Mouse (Mus musculus) layer of hippocampus, postnatal 36 days (tissue): ENCODE measurements around the gene Pld6. TPM values are rescaled to one million over a fixed set of nuclear protein-coding genes. Genes with fewer than 3 reads are reported as not detected.
A peak's percentile ranks its signal among the peaks of the same experiment; 100 is the strongest.

Experiments
- DNase-seq, 2 experiments: peaks; one replicate each; pipeline ENCODE4 v3.0.0; 2022
- total RNA-seq, 2 experiments: library from RNA; stranded (reverse); gene quantifications; 2 replicates each; pipeline ENCODE4 v1.2.3; 2021

Gene Pld6
- total RNA-seq, 2 experiments from 2014 or later, result 0.20 to 0.28 TPM

- no peak for DNase-seq
These were observed 3.9 kb downstream of the Pld6 start for GRCm38 (mm10) chr11:59783591-59783990.

DNA sequence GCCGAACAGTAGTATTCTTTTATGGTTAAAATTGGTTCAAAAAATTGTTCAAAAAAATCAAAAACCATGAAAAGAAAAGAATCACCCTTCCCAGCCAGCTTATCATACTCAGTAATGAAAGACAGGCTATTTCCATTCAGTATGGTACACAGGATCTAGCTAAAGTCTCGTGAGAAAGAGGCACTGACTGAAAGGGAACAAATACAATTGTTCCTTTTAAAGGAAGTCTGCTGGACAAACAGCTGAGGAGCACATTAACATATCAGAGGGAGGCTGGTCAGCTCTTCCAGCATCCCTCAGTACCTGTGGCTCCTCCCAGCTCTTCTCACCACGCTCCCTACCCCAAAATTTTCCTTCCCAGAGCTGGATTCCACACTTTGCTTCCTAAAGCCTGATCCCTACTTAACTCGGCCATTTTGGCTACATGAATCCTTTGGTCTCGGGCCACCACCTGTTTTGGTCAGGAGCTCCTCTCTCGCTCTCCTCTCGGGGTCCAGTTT is 5.3 kb downstream of the Pld6 start:
- no peak for DNase-seq

GRCm38 (mm10) chr11:59780241-59780640 is 7.2 kb downstream of the Pld6 start:
- no peak for DNase-seq

DNA sequence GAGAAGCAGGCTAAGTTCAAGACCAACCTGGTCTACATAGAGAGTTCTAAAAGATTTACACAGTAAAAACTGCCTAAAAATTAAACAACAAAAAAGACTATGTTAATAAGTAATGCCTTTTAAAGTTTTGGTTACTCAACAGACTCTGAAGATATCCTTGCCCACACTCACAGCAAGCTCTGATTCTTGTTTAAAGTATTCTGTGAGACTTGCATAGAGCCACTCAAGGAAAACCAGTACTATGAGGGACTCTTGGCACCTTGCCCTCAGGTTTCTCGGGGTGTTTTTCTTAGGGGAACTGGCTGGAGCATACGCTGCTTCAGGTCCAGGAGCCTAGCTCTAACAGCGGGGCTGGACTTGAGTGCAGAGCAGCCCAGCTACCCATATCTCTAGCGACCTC is 8.0 kb downstream of the Pld6 start:
- no peak for DNase-seq

GRCm38 (mm10) chr11:59778874-59779223 is 8.6 kb downstream of the Pld6 start:
- no peak for DNase-seq

- peak; percentile 52 to 63 for DNase-seq
These were observed 9.1 kb downstream of the Pld6 start for GRCm38 (mm10) chr11:59778181-59778873.

DNA sequence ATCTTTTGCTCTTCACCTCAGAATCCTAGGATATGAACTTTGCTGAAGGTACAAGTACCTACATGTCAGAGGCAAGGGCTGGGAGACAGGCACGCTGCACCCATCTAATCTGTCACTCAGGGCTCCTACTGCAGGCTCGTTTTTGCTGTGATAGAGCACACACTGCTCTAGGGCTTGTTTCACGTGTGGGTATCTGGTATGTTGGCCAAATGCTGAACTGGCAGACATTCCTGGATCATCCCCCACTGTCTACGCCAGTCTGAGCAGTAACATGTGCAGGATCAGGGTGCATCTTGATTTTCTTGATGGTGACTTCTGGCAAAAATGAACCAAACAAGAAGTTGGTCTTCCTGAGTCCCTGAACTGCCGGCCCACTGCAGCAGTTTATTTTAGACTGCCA is 10.2 kb downstream of the Pld6 start:
- peak in 1 of 2 experiments; percentile 41 for DNase-seq

DNA sequence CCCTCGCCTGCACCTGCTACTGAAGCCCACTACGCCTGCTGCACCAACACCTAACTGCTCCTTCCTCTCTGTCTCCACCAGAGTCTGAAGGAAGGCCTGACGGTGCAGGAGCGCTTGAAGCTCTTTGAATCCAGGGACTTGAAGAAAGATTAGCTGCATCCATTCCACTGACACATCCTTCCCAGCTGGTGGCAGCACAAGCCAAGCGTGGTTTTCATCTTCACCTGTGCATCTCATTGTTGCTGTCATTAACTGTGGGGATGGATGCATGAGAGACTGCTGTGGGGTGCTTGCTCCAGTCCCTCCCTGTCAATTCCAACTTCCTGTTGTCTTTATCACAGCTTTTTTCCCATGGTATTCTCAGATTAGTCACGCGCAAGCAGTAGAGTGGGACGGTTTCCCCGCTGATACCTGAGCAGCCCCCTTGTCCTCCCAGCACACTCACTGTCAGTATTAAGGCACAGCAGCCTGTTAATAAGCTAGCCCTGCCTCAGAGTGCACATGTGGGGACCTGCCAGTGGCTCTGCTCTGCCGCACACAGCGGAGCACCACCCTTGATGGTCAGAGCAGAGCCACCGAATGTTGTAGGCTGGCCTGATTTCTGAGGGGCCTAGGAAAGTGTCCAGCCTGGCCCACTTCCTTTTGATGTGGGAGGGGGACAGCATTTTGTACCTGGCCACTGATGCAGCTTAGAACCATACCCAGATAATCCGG is 11.9 kb downstream of the Pld6 start:
- no peak for DNase-seq

DNA sequence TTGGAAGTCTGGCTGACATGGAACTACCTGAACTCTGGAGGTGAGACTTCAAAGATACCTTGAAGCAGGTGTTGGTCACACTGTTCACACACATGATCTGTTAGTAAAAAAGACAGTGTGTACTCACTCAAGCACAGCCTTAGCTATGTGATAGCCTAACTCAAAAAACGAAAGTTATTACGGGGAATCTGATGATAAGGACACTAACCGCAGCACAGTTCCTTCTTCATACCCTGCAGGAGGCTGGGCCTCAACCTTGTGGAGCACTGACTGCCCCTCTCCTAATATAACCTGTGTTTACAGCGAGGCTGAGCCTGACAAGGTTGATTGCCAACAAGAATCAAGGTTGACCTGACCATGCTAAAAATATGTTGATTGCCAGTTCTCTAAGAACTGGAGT is 12.9 kb downstream of the Pld6 start:
- DNase-seq, result no peak

- DNase-seq, result no peak
These were observed 14.5 kb downstream of the Pld6 start for GRCm38 (mm10) chr11:59772902-59773301.

GRCm38 (mm10) chr11:59772291-59772690 is 15.2 kb downstream of the Pld6 start:
- no peak for DNase-seq

DNA sequence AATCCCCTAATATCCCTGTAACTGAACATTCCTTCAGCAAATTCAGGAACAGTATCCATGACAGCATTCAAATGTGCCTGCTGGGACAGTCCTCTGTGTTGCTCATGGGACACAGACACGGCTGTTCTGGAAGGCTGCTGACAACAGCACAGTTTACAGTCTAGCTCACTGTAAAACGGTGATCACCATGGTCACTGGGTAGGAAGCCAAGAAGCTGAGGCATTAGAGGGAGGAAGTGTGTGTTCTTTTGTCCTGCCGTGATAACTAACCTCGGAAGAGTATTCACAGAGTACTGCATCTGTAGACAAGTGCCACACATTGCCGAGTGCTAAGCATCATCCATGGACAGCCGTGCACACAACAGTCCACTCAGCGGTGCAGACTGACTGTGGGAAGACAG is 16.7 kb downstream of the Pld6 start:
- no peak for DNase-seq

DNA sequence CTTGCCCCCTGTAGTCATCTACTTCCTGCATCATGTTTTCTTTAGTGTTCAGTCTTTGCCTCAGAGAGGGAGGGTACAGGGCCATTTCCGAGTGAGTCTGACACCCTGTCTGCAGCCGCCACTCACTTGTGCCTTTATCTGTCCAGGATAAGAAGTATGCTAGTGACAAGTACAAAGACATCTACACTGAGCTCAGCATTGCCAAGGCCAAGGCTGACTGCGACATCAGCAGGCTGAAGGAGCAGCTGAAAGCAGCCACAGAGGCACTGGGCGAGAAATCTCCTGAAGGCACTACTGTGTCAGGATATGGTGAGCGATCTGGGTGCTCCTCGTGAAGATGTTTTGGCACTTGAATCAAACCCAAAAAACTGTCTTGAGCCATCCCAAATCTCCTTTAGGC is 17.7 kb downstream of the Pld6 start:
- DNase-seq, result no peak

- DNase-seq, result no peak
These were observed 18.1 kb downstream of the Pld6 start for GRCm38 (mm10) chr11:59769307-59769706.

- DNase-seq, result no peak
These were observed 26.6 kb downstream of the Pld6 start for GRCm38 (mm10) chr11:59760796-59761195.

DNA sequence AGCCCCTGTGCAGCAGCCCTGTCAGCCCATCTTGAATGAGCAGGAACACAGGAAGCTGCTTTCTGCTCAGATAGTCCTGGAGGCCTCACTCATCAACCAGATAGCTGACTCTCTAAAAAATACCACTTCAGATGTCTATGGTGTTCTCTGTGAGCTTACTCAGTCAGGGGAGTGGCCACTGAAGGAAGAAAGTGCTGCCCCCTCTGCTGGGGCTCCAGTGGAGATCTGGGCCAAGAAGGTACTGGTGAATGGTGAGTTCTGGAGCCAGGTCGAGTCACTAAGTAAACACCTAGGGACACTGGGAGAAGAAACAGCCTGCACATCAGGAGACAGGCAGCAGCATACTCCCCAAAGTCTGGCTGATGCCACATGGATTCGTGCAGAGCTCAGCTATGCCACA is 27.8 kb downstream of the Pld6 start:
- no peak for DNase-seq

DNA sequence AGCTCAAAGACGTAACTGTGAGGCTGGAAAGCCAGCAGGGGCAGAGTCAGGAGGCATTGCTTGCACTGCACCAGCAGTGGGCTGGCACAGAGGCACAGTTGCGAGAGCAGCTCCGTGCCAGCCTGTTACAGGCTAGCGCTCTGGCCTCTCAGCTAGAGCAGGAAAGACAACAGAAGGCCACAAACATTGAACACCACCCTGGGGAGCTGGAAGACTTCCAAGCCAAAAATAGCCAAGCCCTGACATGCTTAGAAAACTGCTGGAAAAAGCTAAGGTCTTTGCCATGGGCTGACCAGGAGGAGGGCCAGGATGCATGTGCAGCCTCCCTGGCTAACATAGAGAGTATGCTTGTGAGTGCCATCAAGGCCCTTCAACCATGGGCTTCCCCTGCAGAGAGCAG is 28.3 kb downstream of the Pld6 start:
- peak; percentile 48 to 65 for DNase-seq

DNA sequence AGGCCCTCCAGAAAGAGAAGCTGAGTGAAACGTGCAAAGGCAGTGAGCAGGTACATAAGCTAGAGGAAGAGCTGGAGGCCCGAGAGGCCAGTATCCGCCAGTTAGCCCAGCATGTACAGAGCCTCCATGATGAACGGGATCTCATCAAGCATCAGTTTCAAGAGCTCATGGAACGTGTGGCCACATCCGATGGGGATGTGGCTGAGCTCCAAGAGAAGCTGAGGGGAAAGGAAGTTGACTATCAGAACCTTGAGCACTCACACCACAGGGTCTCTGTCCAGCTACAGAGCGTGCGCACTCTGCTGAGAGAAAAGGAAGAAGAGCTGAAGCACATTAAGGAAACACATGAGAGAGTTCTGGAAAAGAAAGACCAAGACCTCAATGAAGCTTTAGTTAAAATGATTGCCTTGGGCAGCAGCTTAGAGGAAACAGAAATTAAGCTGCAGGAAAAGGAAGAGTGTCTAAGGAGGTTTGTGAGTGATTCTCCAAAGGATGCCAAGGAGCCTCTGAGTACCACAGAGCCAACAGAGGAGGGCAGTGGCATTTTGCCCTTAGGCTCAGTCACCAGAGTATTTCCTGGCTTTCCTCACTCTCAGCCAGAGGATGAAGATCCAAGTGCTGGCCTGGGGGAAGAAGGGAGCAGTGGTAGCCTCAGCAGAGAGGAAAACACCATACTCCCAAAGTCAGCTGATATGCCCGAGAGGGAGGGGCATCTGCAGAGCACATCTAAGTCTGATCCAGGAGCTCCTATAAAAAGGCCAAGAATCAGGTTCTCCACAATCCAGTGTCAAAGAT is 29.1 kb downstream of the Pld6 start:
- no peak for DNase-seq

GRCm38 (mm10) chr11:59756351-59756750 is 31.1 kb downstream of the Pld6 start:
- no peak for DNase-seq

GRCm38 (mm10) chr11:59754504-59754903 is 32.9 kb downstream of the Pld6 start:
- no peak for DNase-seq

GRCm38 (mm10) chr11:59749050-59749449 is 38.4 kb downstream of the Pld6 start:
- DNase-seq, result no peak

GRCm38 (mm10) chr11:59746614-59747013 is 40.8 kb downstream of the Pld6 start:
- no peak for DNase-seq

DNA sequence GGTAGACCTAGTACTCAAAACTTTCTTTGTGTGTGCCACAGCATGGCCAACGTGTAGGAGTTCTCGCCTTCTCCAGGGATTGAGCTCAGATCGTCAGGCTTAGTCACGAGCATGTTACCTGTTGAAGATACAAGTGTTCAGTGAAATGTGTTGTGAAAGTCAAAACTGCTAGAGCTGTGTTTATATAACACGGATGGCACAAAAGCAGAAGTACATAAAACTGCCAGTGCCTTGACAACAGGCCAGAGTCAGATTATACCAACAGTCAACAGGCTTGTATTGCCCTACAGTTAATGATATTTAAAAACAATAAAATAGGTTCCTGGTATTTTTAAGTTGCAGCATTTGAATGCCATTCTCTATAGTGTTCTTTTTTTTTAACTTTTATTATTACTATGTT is 41.6 kb downstream of the Pld6 start:
- no peak for DNase-seq
